Mouse (Mus musculus): ENCODE results near the gene Ubr4. TPM values are rescaled to one million over a fixed set of nuclear protein-coding genes. Genes with fewer than 3 reads are reported as not detected.

Ubr4 gene
- polyA plus RNA-seq, 1 experiment from 2014 or later = 27.5 TPM

- H3K36me3 ChIP-seq (ENCODE audit: control insufficient read depth, insufficient read depth) = peaks cover 99% of the 10 kb centered on the region
- no peak for TF ChIP-seq CTCF (IDR thresholded peaks at IDR 0.05; ENCODE audit: low read depth)
- no peak overlapping the region for H3K27ac ChIP-seq (ENCODE audit: low read depth, low read length)
- H3K4me3 ChIP-seq (ENCODE audit: low read depth, low read length) = no peak overlapping the region
- WGBS = 60% methylated on average over 4 of the region's 4 CpGs
- no peaks in the 10 kb centered on the region for H3K9me3 ChIP-seq (ENCODE audit: control insufficient read depth)
- H3K4me2 ChIP-seq (replicated peaks; ENCODE audit: low read depth) = no peak overlapping the region
- no peaks in the 10 kb centered on the region for H3K27me3 ChIP-seq (replicated peaks; ENCODE audit: control insufficient read depth, insufficient read depth, low read length)
- H3K4me1 ChIP-seq (replicated peaks; ENCODE audit: control insufficient read depth, insufficient read depth, low read length) = no peaks in the 10 kb centered on the region
- no peak for ATAC-seq
- H3K9ac ChIP-seq (ENCODE audit: low read depth, low read length) = no peak overlapping the region
These were observed 78.5 kb downstream of the Ubr4 start for GRCm38 (mm10) chr4:139430891-139431290.

- peaks cover 98% of the 10 kb centered on the region for H3K36me3 ChIP-seq (ENCODE audit: control insufficient read depth, insufficient read depth)
- peak overlapping the region; percentile 35; the same call in 1 of the 2 replicates for H3K27ac ChIP-seq (ENCODE audit: low read depth, low read length)
- H3K4me2 ChIP-seq (replicated peaks; ENCODE audit: low read depth) = no peak overlapping the region
- 81% methylated on average over 15 of the region's 15 CpGs for WGBS
- no peaks in the 10 kb centered on the region for H3K9me3 ChIP-seq (ENCODE audit: control insufficient read depth)
- no peaks in the 10 kb centered on the region for H3K27me3 ChIP-seq (replicated peaks; ENCODE audit: control insufficient read depth, insufficient read depth, low read length)
- no peak overlapping the region for H3K4me3 ChIP-seq (ENCODE audit: low read depth, low read length)
- H3K4me1 ChIP-seq (replicated peaks; ENCODE audit: control insufficient read depth, insufficient read depth, low read length) = no peaks in the 10 kb centered on the region
- no peak for ATAC-seq
- no peak overlapping the region for H3K9ac ChIP-seq (ENCODE audit: low read depth, low read length)
- no peak for TF ChIP-seq CTCF (IDR thresholded peaks at IDR 0.05; ENCODE audit: low read depth)
These were observed 80.8 kb downstream of the Ubr4 start for GRCm38 (mm10) chr4:139432966-139433765.

- H3K4me1 ChIP-seq (replicated peaks; ENCODE audit: control insufficient read depth, insufficient read depth, low read length) = no peaks in the 10 kb centered on the region
- no peak overlapping the region for H3K9ac ChIP-seq (ENCODE audit: low read depth, low read length)
- no peak overlapping the region for H3K4me3 ChIP-seq (ENCODE audit: low read depth, low read length)
- no peak for TF ChIP-seq CTCF (IDR thresholded peaks at IDR 0.05; ENCODE audit: low read depth)
- no peak for ATAC-seq
- H3K27me3 ChIP-seq (replicated peaks; ENCODE audit: control insufficient read depth, insufficient read depth, low read length) = no peaks in the 10 kb centered on the region
- no peaks in the 10 kb centered on the region for H3K9me3 ChIP-seq (ENCODE audit: control insufficient read depth)
- WGBS = 89% methylated on average over 5 of the region's 5 CpGs
- no peak overlapping the region for H3K27ac ChIP-seq (ENCODE audit: low read depth, low read length)
- no peak overlapping the region for H3K4me2 ChIP-seq (replicated peaks; ENCODE audit: low read depth)
- peaks cover 97% of the 10 kb centered on the region for H3K36me3 ChIP-seq (ENCODE audit: control insufficient read depth, insufficient read depth)
These were observed 88.8 kb downstream of the Ubr4 start for GRCm38 (mm10) chr4:139441244-139441643.

- ATAC-seq = no peak
- no peaks in the 10 kb centered on the region for H3K27me3 ChIP-seq (replicated peaks; ENCODE audit: control insufficient read depth, insufficient read depth, low read length)
- H3K9ac ChIP-seq (ENCODE audit: low read depth, low read length) = no peak overlapping the region
- H3K4me2 ChIP-seq (replicated peaks; ENCODE audit: low read depth) = no peak overlapping the region
- no peak overlapping the region for H3K4me3 ChIP-seq (ENCODE audit: low read depth, low read length)
- no peaks in the 10 kb centered on the region for H3K4me1 ChIP-seq (replicated peaks; ENCODE audit: control insufficient read depth, insufficient read depth, low read length)
- H3K36me3 ChIP-seq (ENCODE audit: control insufficient read depth, insufficient read depth) = peaks cover 97% of the 10 kb centered on the region
- TF ChIP-seq CTCF (IDR thresholded peaks at IDR 0.05; ENCODE audit: low read depth) = no peak
- H3K27ac ChIP-seq (ENCODE audit: low read depth, low read length) = no peak overlapping the region
- no peaks in the 10 kb centered on the region for H3K9me3 ChIP-seq (ENCODE audit: control insufficient read depth)
- 89% methylated on average over 4 of the region's 4 CpGs for WGBS
These were observed 89.4 kb downstream of the Ubr4 start for GRCm38 (mm10) chr4:139441806-139442205.

GRCm38 (mm10) chr4:139442391-139443355 lies 90.3 kb downstream of the Ubr4 start:
- no peaks in the 10 kb centered on the region for H3K27me3 ChIP-seq (replicated peaks; ENCODE audit: control insufficient read depth, insufficient read depth, low read length)
- no peaks in the 10 kb centered on the region for H3K4me1 ChIP-seq (replicated peaks; ENCODE audit: control insufficient read depth, insufficient read depth, low read length)
- peaks cover 96% of the 10 kb centered on the region for H3K36me3 ChIP-seq (ENCODE audit: control insufficient read depth, insufficient read depth)
- ATAC-seq = no peak
- H3K27ac ChIP-seq (ENCODE audit: low read depth, low read length) = no peak overlapping the region
- 83% methylated on average over 15 of the region's 15 CpGs for WGBS
- no peak for TF ChIP-seq CTCF (IDR thresholded peaks at IDR 0.05; ENCODE audit: low read depth)
- no peak overlapping the region for H3K4me2 ChIP-seq (replicated peaks; ENCODE audit: low read depth)
- no peaks in the 10 kb centered on the region for H3K9me3 ChIP-seq (ENCODE audit: control insufficient read depth)
- H3K4me3 ChIP-seq (ENCODE audit: low read depth, low read length) = no peak overlapping the region
- H3K9ac ChIP-seq (ENCODE audit: low read depth, low read length) = no peak overlapping the region

- no peak overlapping the region for H3K27ac ChIP-seq (ENCODE audit: low read depth, low read length)
- H3K9ac ChIP-seq (ENCODE audit: low read depth, low read length) = no peak overlapping the region
- H3K27me3 ChIP-seq (replicated peaks; ENCODE audit: control insufficient read depth, insufficient read depth, low read length) = no peaks in the 10 kb centered on the region
- ATAC-seq = no peak
- WGBS = 95% methylated on average over 10 of the region's 10 CpGs
- H3K9me3 ChIP-seq (ENCODE audit: control insufficient read depth) = no peaks in the 10 kb centered on the region
- peaks cover 96% of the 10 kb centered on the region for H3K36me3 ChIP-seq (ENCODE audit: control insufficient read depth, insufficient read depth)
- no peaks in the 10 kb centered on the region for H3K4me1 ChIP-seq (replicated peaks; ENCODE audit: control insufficient read depth, insufficient read depth, low read length)
- TF ChIP-seq CTCF (IDR thresholded peaks at IDR 0.05; ENCODE audit: low read depth) = no peak
- no peak overlapping the region for H3K4me2 ChIP-seq (replicated peaks; ENCODE audit: low read depth)
- no peak overlapping the region for H3K4me3 ChIP-seq (ENCODE audit: low read depth, low read length)
These were observed 91.9 kb downstream of the Ubr4 start for GRCm38 (mm10) chr4:139444315-139444714.
